In genomic region chr7:109669426-109670170, GRCm38 (mm10) we compare ENCODE assay signal across 12 mouse cellular contexts. TPM values are rescaled to one million over a fixed set of nuclear protein-coding genes. Genes with fewer than 3 reads are reported as not detected.
A peak's percentile ranks its signal among the peaks of the same experiment; 100 is the strongest.
DNase-seq lines count a peak whose midpoint lies in the region; ATAC-seq and TF ChIP-seq lines count a peak whose summit lies in the region.
"Had no signal": no experiment of that assay in that cellular context is flagged by ENCODE, and none has a peak within 500 bp of the region (broad histone marks: within the 10 kb centered on the region; RNA-seq: fewer than 3 reads in every experiment).

No protein-coding gene starts in this region.

- TF ChIP-seq CTCF in gastrocnemius, adult 2 months (IDR thresholded peaks at IDR 0.05) = no peak
- no peak for TF ChIP-seq CTCF in layer of hippocampus, adult 2 months (conservative IDR thresholded peaks at IDR 0.05)
- TF ChIP-seq CTCF in embryonic fibroblast, embryonic 13.5 days (IDR thresholded peaks at IDR 0.05; ENCODE audit: borderline replicate concordance, insufficient read depth, low read length) = no peak
- no peak for TF ChIP-seq CTCF in liver, postnatal 0 days (IDR thresholded peaks at IDR 0.05; ENCODE audit: low read depth)

- TF ChIP-seq EP300 in liver, postnatal 0 days (IDR thresholded peaks at IDR 0.05; ENCODE audit: low read depth) = no peak

- ATAC-seq in liver, postnatal 0 days = no peak
- no peak for ATAC-seq in midbrain, embryonic 16.5 days
- ATAC-seq in megakaryocyte progenitor cell, adult 5-6 weeks (replicated peaks; ENCODE audit: poor library complexity) = no peak

- H3K9me3 ChIP-seq in liver, postnatal 0 days (ENCODE audit: low read length) = no peaks in the 10 kb centered on the region
- H3K9me3 ChIP-seq in midbrain, embryonic 16.5 days (replicated peaks; ENCODE audit: control insufficient read depth, low read length, poor library complexity, severe bottlenecking) = no peaks in the 10 kb centered on the region

- H3K4me3 ChIP-seq in gastrocnemius, adult 2 months = peak overlapping the region; percentile 35
- H3K4me3 ChIP-seq in layer of hippocampus, adult 2 months = peak overlapping the region; percentile 72
- peak overlapping the region; percentile 50 for H3K4me3 ChIP-seq in embryonic fibroblast, embryonic 13.5 days (ENCODE audit: insufficient read depth, low read length)
- no peak overlapping the region for H3K4me3 ChIP-seq in liver, postnatal 0 days (ENCODE audit: low read depth, low read length)
- H3K4me3 ChIP-seq in midbrain, embryonic 16.5 days (ENCODE audit: low read depth, low read length) = no peak overlapping the region
- H3K4me3 ChIP-seq: erythroblast, embryonic 14.5 days; heart, adult 2 months had no signal

- no peaks in the 10 kb centered on the region for H3K36me3 ChIP-seq in liver, postnatal 0 days (replicated peaks; ENCODE audit: insufficient read depth, low read length)
- no peaks in the 10 kb centered on the region for H3K36me3 ChIP-seq in midbrain, embryonic 16.5 days (ENCODE audit: control insufficient read depth, insufficient read depth, low read length)

- no peak overlapping the region for H3K9ac ChIP-seq in liver, postnatal 0 days (replicated peaks)
- no peak overlapping the region for H3K9ac ChIP-seq in midbrain, embryonic 16.5 days (ENCODE audit: low read depth, low read length)

- WGBS in liver, postnatal 0 days (ENCODE audit: insufficient replicate concordance) = 70% methylated on average over 5 of the region's 5 CpGs
- 90% methylated on average over 5 of the region's 5 CpGs for WGBS in midbrain, embryonic 16.5 days

- peaks cover 13% of the 10 kb centered on the region for H3K4me1 ChIP-seq in embryonic fibroblast, embryonic 13.5 days (ENCODE audit: control insufficient read depth, insufficient read depth, low read length)
- H3K4me1 ChIP-seq in liver, postnatal 0 days (ENCODE audit: insufficient read depth) = peaks cover 5% of the 10 kb centered on the region
- peaks cover 3% of the 10 kb centered on the region; the same call in 1 of the 2 replicates for H3K4me1 ChIP-seq in midbrain, embryonic 16.5 days (ENCODE audit: control insufficient read depth, insufficient read depth, low read length)

- no peak; the same call in 1 of the 2 replicates for TF ChIP-seq POLR2A in embryonic fibroblast, embryonic 13.5 days (IDR thresholded peaks at IDR 0.05; ENCODE audit: low read depth, low read length)

- H3K27me3 ChIP-seq in liver, postnatal 0 days (ENCODE audit: insufficient read depth, low read length) = no peaks in the 10 kb centered on the region
- no peaks in the 10 kb centered on the region; the same call in 1 of the 2 replicates for H3K27me3 ChIP-seq in midbrain, embryonic 16.5 days (ENCODE audit: control insufficient read depth, insufficient read depth, low read depth, low read length)

- peak overlapping the region; percentile 49 for H3K27ac ChIP-seq in gastrocnemius, adult 2 months
- H3K27ac ChIP-seq in layer of hippocampus, adult 2 months = 0 out of 2 replicates have a peak overlapping the region, but pooled peaks have one; percentile 32
- peak overlapping the region; percentile 28; the same call in 1 of the 2 replicates for H3K27ac ChIP-seq in embryonic fibroblast, embryonic 13.5 days (ENCODE audit: insufficient read depth, low read length)
- no peak overlapping the region for H3K27ac ChIP-seq in liver, postnatal 0 days (ENCODE audit: low read depth)
- no peak overlapping the region for H3K27ac ChIP-seq in midbrain, embryonic 16.5 days (ENCODE audit: low read length)
- H3K27ac ChIP-seq: heart, adult 2 months had no signal

- 0 out of 2 replicates have a peak overlapping the region, but pooled peaks have one; percentile 5 for H3K4me2 ChIP-seq in liver, postnatal 0 days (ENCODE audit: low read depth, low read length)
- H3K4me2 ChIP-seq in midbrain, embryonic 16.5 days (ENCODE audit: low read length) = no peak overlapping the region

- DNase-seq in gastrocnemius, adult 2 months = no peak
- no peak for DNase-seq in gastrocnemius, postnatal 25 days
- no peak for DNase-seq in layer of hippocampus, adult 2 months (ENCODE audit: low spot score in 2 of 2)
- no peak for DNase-seq in layer of hippocampus, adult 8-10 months (ENCODE audit: low spot score in 2 of 2)
- no peak for DNase-seq in liver, postnatal 0 days
- DNase-seq: B cell, adult 2 months; heart, adult 2 months had no signal

- intact Hi-C loops in gastrocnemius, adult 2 months (cut with DNase I) = no loop called here

RNA-seq across cellular contexts. Expression of gene St5, which starts 33.8 kb away (rescaled TPM):
- total RNA-seq in gastrocnemius, adult 2 months (2021) = 1 to 10 TPM; 6.8 to 7.7 TPM
- total RNA-seq in gastrocnemius, postnatal 25 days (2021) = 1 to 10 TPM; 8.0 to 8.3 TPM
- 10 to 100 TPM; 49.0 to 53.9 TPM for total RNA-seq in layer of hippocampus, adult 2 months (2021)
- 10 to 100 TPM; 33.1 to 57.0 (median 46.1) TPM for total RNA-seq in layer of hippocampus, adult 8-10 months (2022)
- 79.4 and 113 TPM in 2 replicates for polyA plus RNA-seq in embryonic fibroblast, embryonic 13.5 days (2011; ENCODE audit: insufficient read length, low read depth, missing spikeins)
- 33.4 and 33.9 TPM in 2 replicates for polyA plus RNA-seq in liver, postnatal 0 days (2015; fragmentation: Nextera tagmentation; extraction: Ambion mirVana)
- 18.6 and 18.8 TPM in 2 replicates for polyA plus RNA-seq in midbrain, embryonic 16.5 days (2015; fragmentation: Nextera tagmentation; extraction: Ambion mirVana)
- 1.6 and 4.0 TPM in 2 replicates for total RNA-seq in megakaryocyte progenitor cell, adult 5-6 weeks (2015)
- total RNA-seq in megakaryocyte progenitor cell, adult 5-6 weeks (2017) = 2.0 and 2.9 TPM in 2 replicates

RNA-seq across cellular contexts. Expression of gene Akip1, which starts 33.9 kb away (rescaled TPM):
- total RNA-seq in gastrocnemius, adult 2 months (2021) = 10 to 100 TPM; 10.3 to 17.8 TPM
- 1 to 10 TPM; 5.4 to 8.2 TPM for total RNA-seq in gastrocnemius, postnatal 25 days (2021)
- total RNA-seq in layer of hippocampus, adult 2 months (2021) = 1 to 10 TPM; 4.1 to 6.3 TPM
- total RNA-seq in layer of hippocampus, adult 8-10 months (2022) = 1 to 10 TPM; 4.3 to 9.7 (median 6.4) TPM
- polyA plus RNA-seq in embryonic fibroblast, embryonic 13.5 days (2011; ENCODE audit: insufficient read length, low read depth, missing spikeins) = 16.5 and 20.4 TPM in 2 replicates
- polyA plus RNA-seq in liver, postnatal 0 days (2015; fragmentation: Nextera tagmentation; extraction: Ambion mirVana) = 23.7 and 24.5 TPM in 2 replicates
- 13.3 and 13.9 TPM in 2 replicates for polyA plus RNA-seq in midbrain, embryonic 16.5 days (2015; fragmentation: Nextera tagmentation; extraction: Ambion mirVana)
- total RNA-seq in megakaryocyte progenitor cell, adult 5-6 weeks (2015) = 55.0 and 58.3 TPM in 2 replicates
- total RNA-seq in megakaryocyte progenitor cell, adult 5-6 weeks (2017) = 31.7 and 32.2 TPM in 2 replicates

RNA-seq across cellular contexts. Expression of gene BC051019, which starts 54.1 kb away (rescaled TPM):
- total RNA-seq in gastrocnemius, adult 2 months (2021) = not detected
- not detected for total RNA-seq in gastrocnemius, postnatal 25 days (2021)
- total RNA-seq in layer of hippocampus, adult 2 months (2021) = under 1 TPM in 1 of 2 experiments, not detected in 1; 0.23 TPM
- total RNA-seq in layer of hippocampus, adult 8-10 months (2022) = under 1 TPM in 1 of 4 experiments, not detected in 3; 0.92 TPM
- not detected in 2 replicates for polyA plus RNA-seq in embryonic fibroblast, embryonic 13.5 days (2011; ENCODE audit: insufficient read length, low read depth, missing spikeins)
- polyA plus RNA-seq in liver, postnatal 0 days (2015; fragmentation: Nextera tagmentation; extraction: Ambion mirVana) = 0.08 TPM in 1 of 2 replicates, not detected in the other
- polyA plus RNA-seq in midbrain, embryonic 16.5 days (2015; fragmentation: Nextera tagmentation; extraction: Ambion mirVana) = 0.25 and 0.44 TPM in 2 replicates
- not detected in 2 replicates for total RNA-seq in megakaryocyte progenitor cell, adult 5-6 weeks (2015)
- total RNA-seq in megakaryocyte progenitor cell, adult 5-6 weeks (2017) = not detected in 2 replicates
- total RNA-seq: heart, adult 2 months; left cerebral cortex, adult 8-10 months had no signal
- polyA plus RNA-seq: erythroblast, embryonic 14.5 days had no signal

Comparison
In these comparisons a context has a peak if more than half of its experiments do, and no peak if none do; other contexts are left out.
1. H3K27ac ChIP-seq: peak in gastrocnemius, adult 2 months (single experiment), layer of hippocampus, adult 2 months (single experiment) and embryonic fibroblast, embryonic 13.5 days (single experiment); none in liver, postnatal 0 days (single experiment) and midbrain, embryonic 16.5 days (single experiment).
2. H3K4me3 ChIP-seq: peak in gastrocnemius, adult 2 months (single experiment), layer of hippocampus, adult 2 months (single experiment) and embryonic fibroblast, embryonic 13.5 days (single experiment); none in liver, postnatal 0 days (single experiment) and midbrain, embryonic 16.5 days (single experiment).